Mouse (Mus musculus) MEL (cell line): Measurements from ENCODE around the gene Zbtb38. TPM values are rescaled to one million over a fixed set of nuclear protein-coding genes. Genes with fewer than 3 reads are reported as not detected.

Experiments used
- DNase-seq: peaks from one replicate; pipeline ENCODE4 v3.0.0; 2011; ENCODE audit warnings: low read depth, low spot score
- H3K27ac ChIP-seq: 2 replicates; pipeline ENCODE4 v1.5.1; 2012; ENCODE audit warnings: low read depth, mild to moderate bottlenecking, control low read depth, low read length, moderate library complexity; ENCODE audit not compliant: control insufficient read depth
- H3K27me3 ChIP-seq, 2 experiments: fragments of 150-350 bp in 1 of 2; sonication (generic) in 1 of 2; 2 replicates each; pipeline ENCODE4 v1.6.1; 2012; ENCODE audit warnings: low read length in 2 of 2, mild to moderate bottlenecking in 2 of 2, improper control_type of control experiment in 1 of 2, moderate library complexity in 1 of 2; ENCODE audit not compliant: insufficient read depth in 2 of 2, control insufficient read depth in 1 of 2
- H3K36me3 ChIP-seq, 2 experiments: 2 replicates each; pipeline ENCODE4 v1.6.1; 2012 to 2014; ENCODE audit warnings: low read length in 2 of 2, improper control_type of control experiment in 1 of 2, inconsistent platforms in 1 of 2, mild to moderate bottlenecking in 1 of 2; ENCODE audit not compliant: insufficient read depth in 2 of 2, control insufficient read depth in 1 of 2
- H3K4me1 ChIP-seq, 2 experiments: fragments of 150-350 bp in 1 of 2; sonication (generic) in 1 of 2; 2 replicates each; pipeline ENCODE4 v1.6.1; 2012; ENCODE audit warnings: low read length in 2 of 2, improper control_type of control experiment in 1 of 2, mild to moderate bottlenecking in 1 of 2; ENCODE audit not compliant: insufficient read depth in 2 of 2, control insufficient read depth in 1 of 2
- H3K4me3 ChIP-seq, 2 experiments: fragments of 150-350 bp in 1 of 2; sonication (generic) in 1 of 2; 2 replicates each; pipeline ENCODE4 v1.5.1; 2012; ENCODE audit warnings: low read depth in 2 of 2, low read length in 2 of 2, mild to moderate bottlenecking in 2 of 2, moderate library complexity in 2 of 2, control low read depth in 1 of 2, improper control_type of control experiment in 1 of 2; ENCODE audit not compliant: control insufficient read depth in 1 of 2, insufficient read depth in 1 of 2
- H3K79me2 ChIP-seq: 2 replicates; pipeline ENCODE4 v1.6.1; 2012; ENCODE audit warnings: mild to moderate bottlenecking, low read length, moderate library complexity; ENCODE audit not compliant: control insufficient read depth, poor library complexity, insufficient read depth
- H3K9ac ChIP-seq: 2 replicates; pipeline ENCODE4 v1.6.1; 2012; ENCODE audit warnings: low read depth, mild to moderate bottlenecking, control low read depth, low read length, moderate library complexity; ENCODE audit not compliant: control insufficient read depth, poor library complexity, severe bottlenecking
- H3K9me3 ChIP-seq: fragments of 150-350 bp; sonication (generic); replicated peaks from 2 replicates; pipeline ENCODE4 v1.6.1; 2012; ENCODE audit warnings: mild to moderate bottlenecking, low read length, improper control_type of control experiment, moderate library complexity; ENCODE audit not compliant: insufficient read depth
- BHLHE40 ChIP-seq: IDR thresholded peaks from 2 replicates; pipeline ENCODE4 v1.6.1; 2012; ENCODE audit warnings: low read depth, mild to moderate bottlenecking, inconsistent platforms, low read length, improper control_type of control experiment, borderline replicate concordance
- CHD2 ChIP-seq: IDR thresholded peaks from 2 replicates; pipeline ENCODE4 v1.6.1; 2011; ENCODE audit warnings: low read length, improper control_type of control experiment
- E2F4 ChIP-seq: IDR thresholded peaks from 2 replicates; pipeline ENCODE4 v1.6.1; 2011; ENCODE audit warnings: low read depth, low read length, improper control_type of control experiment, borderline replicate concordance
- EP300 ChIP-seq, 2 experiments: IDR thresholded peaks; 2 replicates each; pipeline ENCODE4 v1.6.1; 2011; ENCODE audit warnings: improper control_type of control experiment in 2 of 2, low read length in 2 of 2, low read depth in 1 of 2, mild to moderate bottlenecking in 1 of 2
- ETS1 ChIP-seq: IDR thresholded peaks from 2 replicates; pipeline ENCODE4 v1.6.1; 2012; ENCODE audit warnings: low read depth, mild to moderate bottlenecking, inconsistent platforms, low read length, improper control_type of control experiment, moderate library complexity
- GABPA ChIP-seq: IDR thresholded peaks from 2 replicates; pipeline ENCODE4 v1.6.1; 2012; ENCODE audit warnings: low read depth, mild to moderate bottlenecking, inconsistent platforms, low read length, improper control_type of control experiment, moderate library complexity
- HCFC1 ChIP-seq: IDR thresholded peaks from 2 replicates; pipeline ENCODE4 v1.6.1; 2012; ENCODE audit warnings: low read depth, mild to moderate bottlenecking, inconsistent platforms, low read length, improper control_type of control experiment, moderate library complexity
- MAFK ChIP-seq: IDR thresholded peaks from 2 replicates; pipeline ENCODE4 v1.6.1; 2011; ENCODE audit warnings: low read depth, mild to moderate bottlenecking, low read length, improper control_type of control experiment, borderline replicate concordance
- MAZ ChIP-seq: IDR thresholded peaks from 2 replicates; pipeline ENCODE4 v1.6.1; 2012; ENCODE audit warnings: low read depth, mild to moderate bottlenecking, inconsistent platforms, low read length, improper control_type of control experiment
- MEF2A ChIP-seq: IDR thresholded peaks from 2 replicates; pipeline ENCODE4 v1.6.1; 2014; ENCODE audit warnings: low read depth, mild to moderate bottlenecking, inconsistent platforms, low read length, improper control_type of control experiment; ENCODE audit not compliant: poor library complexity, insufficient replicate concordance, severe bottlenecking; ENCODE audit errors: extremely low read depth
- MXI1 ChIP-seq: IDR thresholded peaks from 2 replicates; pipeline ENCODE4 v1.6.1; 2011; ENCODE audit warnings: mild to moderate bottlenecking, low read depth, low read length, improper control_type of control experiment
- MYB ChIP-seq: IDR thresholded peaks from 2 replicates; pipeline ENCODE4 v1.6.1; 2011; ENCODE audit warnings: mild to moderate bottlenecking, low read depth, low read length, improper control_type of control experiment
- NELFE ChIP-seq: IDR thresholded peaks from 2 replicates; pipeline ENCODE4 v1.6.1; 2011; ENCODE audit warnings: low read depth, low read length, improper control_type of control experiment
- NRF1 ChIP-seq: IDR thresholded peaks from 2 replicates; pipeline ENCODE4 v1.6.1; 2014; ENCODE audit warnings: low read depth, mild to moderate bottlenecking, inconsistent platforms, low read length, improper control_type of control experiment, moderate library complexity; ENCODE audit not compliant: poor library complexity, insufficient read depth, severe bottlenecking
- POLR2AphosphoS2 ChIP-seq: IDR thresholded peaks from 2 replicates; pipeline ENCODE4 v1.6.1; 2011; ENCODE audit warnings: low read length, improper control_type of control experiment
- SMC3 ChIP-seq: IDR thresholded peaks from 2 replicates; pipeline ENCODE4 v1.6.1; 2011; ENCODE audit warnings: low read depth, low read length, improper control_type of control experiment
- UBTF ChIP-seq: IDR thresholded peaks from 2 replicates; pipeline ENCODE4 v1.6.1; 2012; ENCODE audit warnings: low read depth, mild to moderate bottlenecking, inconsistent platforms, low read length, improper control_type of control experiment, moderate library complexity, borderline replicate concordance; ENCODE audit not compliant: insufficient read depth
- USF1 ChIP-seq: IDR thresholded peaks from 2 replicates; pipeline ENCODE4 v1.6.1; 2014; ENCODE audit warnings: low read depth, mild to moderate bottlenecking, inconsistent platforms, low read length, improper control_type of control experiment, moderate library complexity
- USF2 ChIP-seq, 2 experiments: IDR thresholded peaks; 2 replicates each; pipeline ENCODE4 v1.6.1; 2011 to 2012; ENCODE audit warnings: improper control_type of control experiment in 2 of 2, low read length in 2 of 2, borderline replicate concordance in 1 of 2, inconsistent platforms in 1 of 2, low read depth in 1 of 2, mild to moderate bottlenecking in 1 of 2; ENCODE audit not compliant: insufficient read depth in 1 of 2
- ZC3H11A ChIP-seq: IDR thresholded peaks from 2 replicates; pipeline ENCODE4 v1.6.1; 2012; ENCODE audit warnings: low read depth, mild to moderate bottlenecking, inconsistent platforms, low read length, improper control_type of control experiment
- ZKSCAN1 ChIP-seq: IDR thresholded peaks from 2 replicates; pipeline ENCODE4 v1.6.1; 2012; ENCODE audit warnings: low read depth, mild to moderate bottlenecking, inconsistent platforms, low read length, improper control_type of control experiment, moderate library complexity
- polyA plus RNA-seq, 2 experiments: library from polyadenylated mRNA; stranded (reverse) in 1 of 2; unstranded in 1 of 2; fragments of >175 nt in 1 of 2; fragments of >200 nt in 1 of 2; gene quantifications; 2 replicates each; pipeline versions ENCODE4 v1.2.1 to v1.2.4; 2012; ENCODE audit warnings: low replicate concordance in 2 of 2, low read depth in 1 of 2; ENCODE audit not compliant: insufficient read length in 2 of 2, insufficient read depth in 1 of 2, missing spikeins in 1 of 2
- total RNA-seq: library from RNA; depleted of rRNA; stranded (reverse); fragments of 300-350 nt; gene quantifications from 2 replicates; pipeline ENCODE4 v1.2.3, GENCODE M21; 2012

The Zbtb38 gene
- total and polyA plus RNA-seq, 3 experiments, result 10.9 to 65.0 (median 12.2) TPM

GRCm38 (mm10) chr9:96684866-96685599, 67.6 kb downstream of the Zbtb38 start:
- no peak for DNase-seq
- Histone ChIP-seq H3K79me2 (no peaks in the 10 kb centered on the region), H3K4me1 (no peaks in the 10 kb centered on the region), H3K36me3 (no peaks in the 10 kb centered on the region; a peak in 1 of 4 replicates), H3K9ac (no peak overlapping the region), H3K4me3 (no peak overlapping the region), H3K27ac (no peak overlapping the region), H3K27me3 (no peaks in the 10 kb centered on the region)
- TF ChIP-seq MAZ (no peak), MAFK (no peak), E2F4 (no peak), HCFC1 (no peak), ZKSCAN1 (no peak), CHD2 (no peak), GABPA (no peak), EP300 (IDR thresholded peaks at IDR 0.05; ENCODE audit: low read depth in 1 of 2, low read length in 2 of 2) (no peak), NRF1 (no peak), MEF2A (no peak), MYB (no peak), NELFE (no peak), USF1 (no peak)
- TF ChIP-seq, all 39 proteins: peak for 0
- H3K9me3 ChIP-seq, result no peaks in the 10 kb centered on the region

GRCm38 (mm10) chr9:96684165-96684792, 68.4 kb downstream of the Zbtb38 start:
- DNase-seq, result no peak
- Histone ChIP-seq H3K27me3 (no peaks in the 10 kb centered on the region), H3K79me2 (no peaks in the 10 kb centered on the region), H3K9me3 (no peaks in the 10 kb centered on the region), H3K4me1 (no peaks in the 10 kb centered on the region), H3K36me3 (no peaks in the 10 kb centered on the region; a peak in 1 of 4 replicates), H3K4me3 (no peak overlapping the region), H3K9ac (no peak overlapping the region), H3K27ac (no peak overlapping the region)
- no peak for TF ChIP-seq MAFK
- TF ChIP-seq UBTF, result no peak
- TF ChIP-seq HCFC1, result no peak
- no peak for TF ChIP-seq ETS1
- no peak for TF ChIP-seq GABPA
- no peak for TF ChIP-seq BHLHE40
- no peak for TF ChIP-seq POLR2AphosphoS2
- TF ChIP-seq NELFE, result no peak
- TF ChIP-seq SMC3, result no peak
- TF ChIP-seq USF2 (IDR thresholded peaks at IDR 0.05; ENCODE audit: borderline replicate concordance in 1 of 2, insufficient read depth in 1 of 2, low read depth in 1 of 2, low read length in 2 of 2), result no peak
- TF ChIP-seq MXI1, result no peak
- no peak for TF ChIP-seq ZC3H11A
